Mouse (Mus musculus) effector memory CD4-positive, alpha-beta T cell, adult 5 months (primary cell): ENCODE data around the gene Scand1. TPM values are rescaled to one million over a fixed set of nuclear protein-coding genes. Genes with fewer than 3 reads are reported as not detected.

Experiments
- polyA plus RNA-seq: library from polyadenylated mRNA; unstranded; fragments of 100-300 nt; shearing (Covaris generic); gene quantifications from one replicate; pipeline ENCODE4 v1.2.1, GENCODE M21; 2017

Gene Scand1
- 74.1 TPM for polyA plus RNA-seq

GRCm38 (mm10) chr2:156312297-156312897, at the start of gene Scand1, which contains the start of gene Cnbd2:
Gene Scand1, minus strand, starts transcription at chr2:156312704.
Gene Cnbd2, plus strand, starts transcription at chr2:156312299.

Other genes with a start within 250 kb of the Scand1 start
- 4.3 TPM for gene Spag4, start 247.5 kb downstream of the Scand1 start, polyA plus RNA-seq
- gene Cpne1, start 200.7 kb downstream of the Scand1 start, polyA plus RNA-seq, result 60.0 TPM
- 52.0 TPM for gene Rbm12, start 200.7 kb downstream of the Scand1 start, polyA plus RNA-seq
- 29.0 TPM for gene Gm28036, start 185.6 kb downstream of the Scand1 start, polyA plus RNA-seq
- 128 TPM for gene Romo1, start 168.7 kb downstream of the Scand1 start, polyA plus RNA-seq
- gene Nfs1, start 168.5 kb downstream of the Scand1 start, polyA plus RNA-seq, result 33.4 TPM
- 1,812 TPM for gene Rbm39, start 132.5 kb downstream of the Scand1 start, polyA plus RNA-seq
- 63.6 TPM for gene Phf20, start 116.2 kb downstream of the Scand1 start, polyA plus RNA-seq
- gene Cnbd2, start 405 bp downstream of the Scand1 start, polyA plus RNA-seq, result 5.3 TPM
- 0.25 TPM for gene Epb41l1, start 108.2 kb upstream of the Scand1 start, polyA plus RNA-seq
- gene Aar2, start 234.9 kb upstream of the Scand1 start, polyA plus RNA-seq, result 28.8 TPM